Mouse (Mus musculus) neural tube, embryonic 13.5 days (tissue): ENCODE data around the gene Sucla2. TPM values are rescaled to one million over a fixed set of nuclear protein-coding genes. Genes with fewer than 3 reads are reported as not detected.

Experiments
- ATAC-seq: fragments of 200-750 bp; cut with Nextera tagmentation; 2 replicates; pipeline ENCODE4 v1.8.0; 2017; ENCODE audit warnings: low read depth, mild to moderate bottlenecking, moderate TSS enrichment, moderate library complexity
- H3K27ac ChIP-seq: fragments of 300-500 bp; sonication (generic); replicated peaks from 2 replicates; pipeline ENCODE4 v1.5.1; 2015; ENCODE audit warnings: moderate library complexity, mild to moderate bottlenecking, inconsistent platforms
- H3K27me3 ChIP-seq: fragments of 300-500 bp; sonication (generic); 2 replicates; pipeline ENCODE4 v1.6.1; 2015; ENCODE audit warnings: mild to moderate bottlenecking, inconsistent platforms
- H3K36me3 ChIP-seq: fragments of 300-500 bp; sonication (generic); 2 replicates; pipeline ENCODE4 v1.6.1; 2015; ENCODE audit warnings: mild to moderate bottlenecking, inconsistent platforms
- H3K4me1 ChIP-seq: fragments of 300-500 bp; sonication (generic); replicated peaks from 2 replicates; pipeline ENCODE4 v1.6.1; 2015; ENCODE audit warnings: inconsistent platforms
- H3K4me2 ChIP-seq: fragments of 300-500 bp; sonication (generic); 2 replicates; pipeline ENCODE4 v1.6.1; 2015; ENCODE audit warnings: inconsistent platforms, mild to moderate bottlenecking, moderate library complexity
- H3K4me3 ChIP-seq: fragments of 300-500 bp; sonication (generic); 2 replicates; pipeline ENCODE4 v1.5.1; 2015; ENCODE audit warnings: mild to moderate bottlenecking, inconsistent platforms
- H3K9ac ChIP-seq: fragments of 300-500 bp; sonication (generic); 2 replicates; pipeline ENCODE4 v1.6.1; 2015; ENCODE audit warnings: moderate library complexity, mild to moderate bottlenecking, inconsistent platforms
- H3K9me3 ChIP-seq: fragments of 300-500 bp; sonication (generic); 2 replicates; pipeline ENCODE4 v1.6.1; 2016; ENCODE audit warnings: inconsistent platforms
- WGBS: fragments of 180-500 bp; shearing (Covaris S2); methylation state at CpG from one replicate; pipeline ENCODE4 v1.1.7; 2015; 5-methylcytosine and 5-hydroxymethylcytosine counted together
- polyA plus RNA-seq: library from polyadenylated mRNA; unstranded; fragments of >200 nt; fragmentation: Nextera tagmentation; extraction: Ambion mirVana; gene quantifications from 2 replicates; pipeline ENCODE4 v1.2.1, GENCODE M21; 2015

Sucla2 gene
- polyA plus RNA-seq, 1 experiment from 2014 or later, result 118 TPM

DNA sequence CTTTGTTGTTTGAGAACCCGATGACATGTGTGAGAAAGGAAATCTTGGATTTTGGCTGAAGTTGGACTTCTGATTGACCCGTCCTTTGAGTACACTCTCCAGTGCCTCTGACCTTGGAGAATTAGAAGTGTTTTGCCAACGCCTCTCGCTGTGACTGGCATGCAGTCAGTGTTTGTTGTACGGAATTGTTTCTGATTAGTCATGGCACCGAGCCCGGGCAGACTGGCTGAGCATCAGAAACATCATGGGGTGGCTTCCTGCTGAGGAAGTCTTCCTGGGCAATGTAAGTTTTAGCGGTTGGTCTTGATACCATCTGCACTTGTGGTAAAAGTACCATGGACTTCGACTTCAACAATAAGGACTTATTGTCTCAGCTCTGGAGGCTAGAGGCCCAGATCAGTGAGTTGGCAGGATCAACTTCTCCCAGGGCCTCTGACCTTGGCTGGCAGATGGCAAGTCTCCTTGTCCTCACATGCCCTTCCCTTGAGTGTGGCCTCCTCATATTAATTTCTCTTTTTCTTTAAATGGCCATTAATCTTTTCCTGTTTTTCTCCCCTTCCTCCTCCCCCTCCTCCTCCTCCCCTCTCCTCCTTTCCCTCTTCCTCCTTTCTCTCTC lies 107.6 kb downstream of the Sucla2 start:
- Histone ChIP-seq H3K27me3 (no peaks in the 10 kb centered on the region), H3K9ac (no peak overlapping the region), H3K27ac (no peak overlapping the region), H3K4me3 (no peak overlapping the region), H3K4me1 (peaks cover 5% of the 10 kb centered on the region; the same call in 1 of the 2 replicates), H3K4me2 (no peak overlapping the region), H3K9me3 (no peaks in the 10 kb centered on the region), H3K36me3 (no peaks in the 10 kb centered on the region)
- no peak for ATAC-seq
- 52% methylated on average over 9 of the region's 9 CpGs for WGBS

DNA sequence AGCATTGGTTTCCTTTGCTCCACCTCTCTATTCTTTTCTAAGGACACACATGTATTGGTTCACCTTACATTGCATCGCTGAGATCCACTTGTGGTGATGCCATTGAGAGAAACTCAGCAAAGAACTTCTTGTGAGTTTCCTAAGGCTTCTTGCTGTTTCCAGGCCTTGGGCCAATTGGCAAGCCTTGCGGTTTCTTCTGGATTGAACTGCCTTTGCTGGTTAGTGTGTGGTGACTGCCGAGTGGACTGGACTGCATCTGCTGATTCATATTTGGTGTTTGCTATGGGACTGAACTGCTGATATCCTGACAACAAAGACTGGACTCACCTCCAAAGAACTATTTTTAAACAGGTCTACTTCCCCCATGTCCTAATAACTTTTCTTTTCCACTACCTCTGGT lies 109.2 kb downstream of the Sucla2 start:
- Histone ChIP-seq H3K9ac (no peak overlapping the region), H3K27me3 (no peaks in the 10 kb centered on the region), H3K36me3 (no peaks in the 10 kb centered on the region), H3K4me3 (no peak overlapping the region), H3K9me3 (no peaks in the 10 kb centered on the region), H3K4me2 (no peak overlapping the region), H3K27ac (no peak overlapping the region), H3K4me1 (peaks cover 5% of the 10 kb centered on the region; the same call in 1 of the 2 replicates)
- ATAC-seq, result no peak
- 92% methylated on average over 3 of the region's 3 CpGs for WGBS

DNA sequence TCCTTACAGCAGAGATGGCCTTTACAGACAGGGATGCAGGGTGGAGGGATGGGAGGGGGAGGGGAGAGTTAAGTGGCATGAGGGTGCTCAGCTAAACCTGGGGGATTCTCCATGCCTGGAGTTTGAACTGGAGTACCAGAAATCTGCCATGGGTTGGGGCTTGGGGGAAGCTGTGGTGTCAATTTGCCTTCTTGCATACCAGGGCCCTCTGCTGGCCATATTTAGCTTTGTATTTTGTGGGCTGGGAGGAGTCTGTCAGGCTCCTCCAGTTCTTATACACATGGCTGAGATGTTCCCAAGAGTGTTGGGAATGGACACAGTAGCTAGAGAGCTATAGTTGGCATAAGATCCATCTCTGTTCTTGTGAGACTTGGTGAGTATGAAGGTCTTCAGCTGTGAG lies 112.3 kb downstream of the Sucla2 start:
- no peak overlapping the region for H3K4me2 ChIP-seq
- peaks cover 4% of the 10 kb centered on the region; the same call in 1 of the 2 replicates for H3K4me1 ChIP-seq
- H3K9ac ChIP-seq, result no peak overlapping the region
- H3K27ac ChIP-seq, result no peak overlapping the region
- H3K27me3 ChIP-seq, result no peaks in the 10 kb centered on the region
- H3K9me3 ChIP-seq, result no peaks in the 10 kb centered on the region
- ATAC-seq, result no peak
- no peaks in the 10 kb centered on the region for H3K36me3 ChIP-seq
- H3K4me3 ChIP-seq, result no peak overlapping the region

Other genes starting within 250 kb of the Sucla2 start
- gene Rb1, start 199.5 kb upstream of the Sucla2 start, polyA plus RNA-seq, result 22.7 and 25.4 TPM in 2 replicates
- 781 and 803 TPM in 2 replicates for gene Itm2b, start 140.0 kb upstream of the Sucla2 start, polyA plus RNA-seq
- gene Med4, start 15.3 kb upstream of the Sucla2 start, polyA plus RNA-seq, result 81.9 and 84.3 TPM in 2 replicates
- 9.5 and 9.7 TPM in 2 replicates for gene Nudt15, start 22.9 kb downstream of the Sucla2 start, polyA plus RNA-seq
- not detected in 2 replicates for gene Gm21750, start 135.9 kb downstream of the Sucla2 start, polyA plus RNA-seq